Mouse (Mus musculus): ENCODE data around the gene Adap1. TPM values are rescaled to one million over a fixed set of nuclear protein-coding genes. Genes with fewer than 3 reads are reported as not detected.

The Adap1 gene
- 2.4 and 2.6 TPM in 2 replicates for polyA plus RNA-seq (2015; fragmentation: Nextera tagmentation; extraction: Ambion mirVana)

GRCm38 (mm10) chr5:139325395-139325966 lies at the start of gene Adap1:
Gene Adap1, minus strand, starts transcription at chr5:139325622.
- Histone ChIP-seq H3K9ac (ENCODE audit: low read length) (peak within 1 kb of the TSS; percentile 83), H3K36me3 (ENCODE audit: control insufficient read depth, insufficient read depth, low read length) (no peaks in the 10 kb centered on the region), H3K4me1 (ENCODE audit: control insufficient read depth, insufficient read depth, low read length) (peaks cover 19% of the 10 kb centered on the region), H3K4me3 (replicated peaks; ENCODE audit: low read length) (peak within 1 kb of the TSS; percentile 69), H3K27ac (ENCODE audit: low read length) (peak within 1 kb of the TSS; percentile 42; the same call in 1 of the 2 replicates), H3K4me2 (ENCODE audit: low read depth, low read length) (peak within 1 kb of the TSS; percentile 88), H3K27me3 (ENCODE audit: control insufficient read depth, insufficient read depth, low read length) (peaks cover 18% of the 10 kb centered on the region), H3K9me3 (replicated peaks; ENCODE audit: control insufficient read depth, low read length) (no peaks in the 10 kb centered on the region)
- peak; percentile 81 for ATAC-seq (ENCODE audit: insufficient read depth, low FRiP score)
- WGBS = 1% methylated on average over 50 of the region's 61 CpGs

DNA sequence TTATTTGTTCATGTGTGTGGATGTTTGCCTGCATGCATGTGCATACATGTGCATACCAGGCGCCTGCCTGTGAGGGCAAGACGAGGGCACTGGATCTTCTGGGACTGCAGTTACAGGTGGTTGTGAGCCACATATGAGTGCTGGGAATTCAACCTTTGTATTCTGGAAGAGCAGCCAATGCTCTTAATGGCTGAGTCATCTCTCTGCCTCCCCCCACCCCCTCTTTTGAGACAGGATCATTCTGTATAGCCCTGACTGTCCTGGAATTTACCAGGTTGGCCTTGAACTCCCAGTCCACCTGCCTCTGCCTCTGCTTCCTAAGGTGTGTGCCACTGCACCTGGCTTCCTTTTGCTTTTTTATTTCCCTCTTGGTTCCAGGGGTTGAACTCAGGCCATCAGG lies 49.4 kb upstream of the Adap1 start:
- Histone ChIP-seq H3K36me3 (ENCODE audit: control insufficient read depth, insufficient read depth, low read length) (no peaks in the 10 kb centered on the region), H3K9ac (ENCODE audit: low read length) (no peak overlapping the region), H3K4me1 (ENCODE audit: control insufficient read depth, insufficient read depth, low read length) (peaks cover 35% of the 10 kb centered on the region), H3K4me3 (replicated peaks; ENCODE audit: low read length) (no peak overlapping the region), H3K4me2 (ENCODE audit: low read depth, low read length) (no peak overlapping the region), H3K27ac (ENCODE audit: low read length) (no peak overlapping the region), H3K9me3 (replicated peaks; ENCODE audit: control insufficient read depth, low read length) (no peaks in the 10 kb centered on the region), H3K27me3 (ENCODE audit: control insufficient read depth, insufficient read depth, low read length) (no peaks in the 10 kb centered on the region)
- 81% methylated on average over 2 of the region's 2 CpGs for WGBS
- no peak for ATAC-seq (ENCODE audit: insufficient read depth, low FRiP score)

DNA sequence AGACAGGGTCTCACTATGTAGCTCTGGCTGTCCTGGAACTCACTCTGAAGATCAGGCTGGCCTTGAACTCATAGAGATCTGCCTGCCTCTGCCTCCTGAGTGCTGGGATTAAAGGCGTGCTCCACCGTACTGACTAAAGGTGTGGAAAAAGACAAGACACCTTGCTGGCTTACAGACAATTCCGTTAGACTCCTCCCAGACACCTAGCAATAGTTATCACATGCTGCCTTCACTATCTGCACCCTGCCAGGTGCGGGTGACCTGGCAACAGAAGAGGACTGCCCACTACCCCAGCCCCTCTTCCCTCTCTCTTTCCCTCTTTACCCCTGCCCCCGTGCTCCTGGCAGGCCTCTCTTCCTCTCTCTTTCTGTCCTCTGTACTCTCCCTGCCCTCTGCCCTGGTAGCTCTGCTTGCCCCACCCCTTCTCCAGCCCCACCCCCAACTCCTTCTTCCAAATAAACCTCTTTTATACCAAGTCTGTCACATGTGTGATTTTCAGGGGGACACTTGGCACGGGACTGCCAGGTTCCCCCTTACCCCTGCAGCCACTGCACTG lies 48.5 kb upstream of the Adap1 start:
- Histone ChIP-seq H3K4me3 (replicated peaks; ENCODE audit: low read length) (no peak overlapping the region), H3K27me3 (ENCODE audit: control insufficient read depth, insufficient read depth, low read length) (no peaks in the 10 kb centered on the region), H3K27ac (ENCODE audit: low read length) (no peak overlapping the region), H3K4me2 (ENCODE audit: low read depth, low read length) (no peak overlapping the region), H3K9ac (ENCODE audit: low read length) (no peak overlapping the region), H3K4me1 (ENCODE audit: control insufficient read depth, insufficient read depth, low read length) (peaks cover 26% of the 10 kb centered on the region), H3K9me3 (replicated peaks; ENCODE audit: control insufficient read depth, low read length) (no peaks in the 10 kb centered on the region), H3K36me3 (ENCODE audit: control insufficient read depth, insufficient read depth, low read length) (no peaks in the 10 kb centered on the region)
- no peak for ATAC-seq (ENCODE audit: insufficient read depth, low FRiP score)
- WGBS = 71% methylated on average over 6 of the region's 6 CpGs

DNA sequence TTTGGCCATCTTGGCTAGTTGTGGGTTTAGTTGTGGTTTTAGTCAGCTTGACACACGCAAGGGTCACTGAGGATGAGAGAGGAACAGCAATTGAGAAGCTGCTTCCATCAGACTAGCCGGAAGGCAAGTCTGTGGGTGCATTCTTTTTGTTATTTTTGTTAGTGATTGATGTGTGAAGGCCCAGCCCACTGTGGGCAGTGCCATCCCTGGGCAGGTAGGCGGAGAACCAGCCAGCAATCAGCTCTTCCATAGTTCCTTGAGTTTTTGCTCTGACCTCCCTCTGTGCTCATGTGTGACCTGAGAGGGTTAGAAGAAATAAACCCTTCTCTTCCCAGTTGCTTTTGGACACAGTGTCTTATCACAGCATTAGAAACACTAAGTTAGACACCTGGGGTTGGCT lies 47.7 kb upstream of the Adap1 start:
- no peak overlapping the region for H3K4me3 ChIP-seq (replicated peaks; ENCODE audit: low read length)
- peaks cover 23% of the 10 kb centered on the region for H3K4me1 ChIP-seq (ENCODE audit: control insufficient read depth, insufficient read depth, low read length)
- no peaks in the 10 kb centered on the region for H3K9me3 ChIP-seq (replicated peaks; ENCODE audit: control insufficient read depth, low read length)
- ATAC-seq (ENCODE audit: insufficient read depth, low FRiP score) = no peak
- H3K4me2 ChIP-seq (ENCODE audit: low read depth, low read length) = no peak overlapping the region
- H3K27me3 ChIP-seq (ENCODE audit: control insufficient read depth, insufficient read depth, low read length) = no peaks in the 10 kb centered on the region
- WGBS = 74% methylated on average over 3 of the region's 3 CpGs
- no peak overlapping the region for H3K27ac ChIP-seq (ENCODE audit: low read length)
- no peaks in the 10 kb centered on the region for H3K36me3 ChIP-seq (ENCODE audit: control insufficient read depth, insufficient read depth, low read length)
- H3K9ac ChIP-seq (ENCODE audit: low read length) = no peak overlapping the region

- peak overlapping the region; percentile 81 for H3K27ac ChIP-seq (ENCODE audit: low read length)
- peaks cover 16% of the 10 kb centered on the region for H3K4me1 ChIP-seq (ENCODE audit: control insufficient read depth, insufficient read depth, low read length)
- peak; percentile 95 for ATAC-seq (ENCODE audit: insufficient read depth, low FRiP score)
- under 1% methylated on average over 39 of the region's 39 CpGs for WGBS
- H3K4me2 ChIP-seq (ENCODE audit: low read depth, low read length) = peak overlapping the region; percentile 94
- H3K36me3 ChIP-seq (ENCODE audit: control insufficient read depth, insufficient read depth, low read length) = no peaks in the 10 kb centered on the region
- H3K27me3 ChIP-seq (ENCODE audit: control insufficient read depth, insufficient read depth, low read length) = no peaks in the 10 kb centered on the region
- peak overlapping the region; percentile 79 for H3K4me3 ChIP-seq (replicated peaks; ENCODE audit: low read length)
- H3K9me3 ChIP-seq (replicated peaks; ENCODE audit: control insufficient read depth, low read length) = no peaks in the 10 kb centered on the region
- H3K9ac ChIP-seq (ENCODE audit: low read length) = peak overlapping the region; percentile 96
Observed at GRCm38 (mm10) chr5:139371631-139372401, 46.4 kb upstream of the Adap1 start.

DNA sequence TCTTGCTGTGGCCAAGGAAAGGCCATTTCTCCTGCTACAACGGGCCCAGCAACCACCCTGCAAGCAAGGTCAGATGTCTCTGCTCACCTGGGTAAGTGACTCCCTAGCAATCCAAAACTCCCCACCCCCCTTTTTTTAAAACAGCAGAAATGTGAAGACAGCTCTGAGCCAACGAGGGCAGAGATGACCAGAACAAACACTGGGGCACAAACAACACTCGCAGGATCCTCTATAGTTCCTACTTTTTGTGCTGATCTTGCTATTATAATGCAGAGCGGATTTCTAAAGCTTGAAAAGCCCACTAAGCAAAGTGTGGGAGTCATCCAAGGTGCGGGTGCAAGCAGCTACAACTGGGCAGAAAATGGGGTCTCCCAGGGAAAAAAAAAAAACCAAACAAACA lies 45.7 kb upstream of the Adap1 start:
- Histone ChIP-seq H3K4me1 (ENCODE audit: control insufficient read depth, insufficient read depth, low read length) (peaks cover 16% of the 10 kb centered on the region), H3K27me3 (ENCODE audit: control insufficient read depth, insufficient read depth, low read length) (no peaks in the 10 kb centered on the region), H3K9me3 (replicated peaks; ENCODE audit: control insufficient read depth, low read length) (no peaks in the 10 kb centered on the region), H3K27ac (ENCODE audit: low read length) (peak overlapping the region; percentile 81; the same call in 1 of the 2 replicates), H3K36me3 (ENCODE audit: control insufficient read depth, insufficient read depth, low read length) (no peaks in the 10 kb centered on the region), H3K4me2 (ENCODE audit: low read depth, low read length) (peak overlapping the region; percentile 94), H3K4me3 (replicated peaks; ENCODE audit: low read length) (peak overlapping the region; percentile 79), H3K9ac (ENCODE audit: low read length) (peak overlapping the region; percentile 96)
- WGBS = 60% methylated on average over 5 of the region's 5 CpGs
- no peak for ATAC-seq (ENCODE audit: insufficient read depth, low FRiP score)

GRCm38 (mm10) chr5:139370336-139370735 lies 44.9 kb upstream of the Adap1 start:
- Histone ChIP-seq H3K9me3 (replicated peaks; ENCODE audit: control insufficient read depth, low read length) (no peaks in the 10 kb centered on the region), H3K27ac (ENCODE audit: low read length) (no peak overlapping the region), H3K9ac (ENCODE audit: low read length) (peak overlapping the region; percentile 26; the same call in 1 of the 2 replicates), H3K4me2 (ENCODE audit: low read depth, low read length) (no peak overlapping the region), H3K27me3 (ENCODE audit: control insufficient read depth, insufficient read depth, low read length) (no peaks in the 10 kb centered on the region), H3K4me1 (ENCODE audit: control insufficient read depth, insufficient read depth, low read length) (peaks cover 16% of the 10 kb centered on the region), H3K36me3 (ENCODE audit: control insufficient read depth, insufficient read depth, low read length) (no peaks in the 10 kb centered on the region), H3K4me3 (replicated peaks; ENCODE audit: low read length) (no peak overlapping the region)
- 88% methylated on average over 6 of the region's 6 CpGs for WGBS
- ATAC-seq (ENCODE audit: insufficient read depth, low FRiP score) = no peak

DNA sequence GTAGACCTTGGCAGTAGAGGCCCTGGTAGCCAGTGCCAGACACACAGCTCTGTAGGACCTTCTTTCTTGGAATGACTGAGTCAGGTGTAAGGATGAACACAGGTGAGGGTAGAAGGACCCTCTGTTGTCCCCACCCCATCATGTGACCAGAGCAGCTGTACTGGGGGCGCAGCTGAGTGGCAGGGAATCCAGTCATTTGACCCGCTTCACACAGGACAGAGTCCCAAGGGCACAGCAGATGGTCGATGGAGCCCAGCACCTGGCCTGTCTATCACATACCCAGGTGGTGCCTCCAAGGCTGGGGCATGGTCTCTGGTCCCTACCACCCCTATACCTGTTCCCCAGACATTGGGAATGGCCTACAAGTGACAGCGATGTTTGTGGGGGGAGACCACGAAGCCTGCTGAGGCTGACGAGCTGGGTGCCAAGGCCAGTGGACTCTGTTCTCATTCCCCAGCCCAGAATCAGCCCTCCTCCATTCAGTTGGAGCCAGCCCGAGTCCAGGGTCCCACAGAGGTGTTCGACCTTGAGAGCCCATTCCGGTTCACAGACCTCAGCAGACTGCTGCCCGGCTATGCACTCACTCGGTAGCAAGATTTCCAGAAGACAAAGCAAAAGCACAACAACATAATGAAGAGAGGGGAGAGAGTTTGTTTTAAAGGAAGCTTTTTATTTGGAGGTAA lies 43.4 kb upstream of the Adap1 start:
- no peak overlapping the region for H3K27ac ChIP-seq (ENCODE audit: low read length)

More for the DNA sequence above, 43.4 kb upstream of the Adap1 start:
- no peaks in the 10 kb centered on the region for H3K36me3 ChIP-seq (ENCODE audit: control insufficient read depth, insufficient read depth, low read length)
- peaks cover 28% of the 10 kb centered on the region for H3K4me1 ChIP-seq (ENCODE audit: control insufficient read depth, insufficient read depth, low read length)
- no peaks in the 10 kb centered on the region for H3K9me3 ChIP-seq (replicated peaks; ENCODE audit: control insufficient read depth, low read length)
- H3K9ac ChIP-seq (ENCODE audit: low read length) = no peak overlapping the region
- H3K4me3 ChIP-seq (replicated peaks; ENCODE audit: low read length) = no peak overlapping the region
- no peak overlapping the region for H3K4me2 ChIP-seq (ENCODE audit: low read depth, low read length)
- H3K27me3 ChIP-seq (ENCODE audit: control insufficient read depth, insufficient read depth, low read length) = no peaks in the 10 kb centered on the region
- 82% methylated on average over 11 of the region's 11 CpGs for WGBS
- no peak for ATAC-seq (ENCODE audit: insufficient read depth, low FRiP score)

Data from stomach, embryonic 16.5 days (tissue).